Mouse (Mus musculus): ENCODE measurements around the gene Pask.

DNA sequence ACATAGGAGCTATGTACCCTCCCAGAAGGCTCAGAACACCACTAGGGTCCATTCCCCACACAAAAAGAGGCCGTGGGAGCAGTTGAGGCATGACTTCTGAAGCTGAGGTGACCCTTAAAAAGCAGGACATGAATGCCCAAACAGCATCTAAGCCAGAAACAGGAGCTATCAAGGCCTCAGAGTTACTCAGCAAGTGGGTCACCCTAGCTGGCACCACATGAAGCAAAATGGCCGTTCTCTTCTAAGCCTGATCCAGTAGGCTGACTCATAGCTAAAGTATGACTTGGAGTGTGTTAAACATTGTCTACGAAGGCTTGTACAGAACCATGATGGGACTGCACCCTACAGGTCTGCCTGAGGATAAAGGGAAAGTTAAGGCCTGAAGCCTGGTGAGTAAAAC is 16.8 kb downstream of the Pask start:
- TF ChIP-seq CTCF (IDR thresholded peaks at IDR 0.05; ENCODE audit: low read depth): no peak
- TF ChIP-seq EP300 (IDR thresholded peaks at IDR 0.05; ENCODE audit: low read depth): no peak

Measured in liver, postnatal 0 days (tissue).